Mouse (Mus musculus): ENCODE measurements around the gene Grm3. TPM values are rescaled to one million over a fixed set of nuclear protein-coding genes. Genes with fewer than 3 reads are reported as not detected.

The Grm3 gene
- polyA plus RNA-seq, 1 experiment = not detected

GRCm38 (mm10) chr5:9448931-9449330 lies 276.0 kb downstream of the Grm3 start:
- Histone ChIP-seq H3K4me1 (ENCODE audit: control insufficient read depth, insufficient read depth, low read length) (no peaks in the 10 kb centered on the region), H3K9me3 (replicated peaks; ENCODE audit: control insufficient read depth, insufficient read depth, low read length, poor library complexity, severe bottlenecking) (no peaks in the 10 kb centered on the region; the same call in 1 of the 2 replicates), H3K9ac (ENCODE audit: low read depth, poor library complexity, severe bottlenecking) (no peak overlapping the region), H3K27ac (ENCODE audit: insufficient read depth, low read length) (no peak overlapping the region), H3K27me3 (ENCODE audit: control insufficient read depth, insufficient read depth, low read length, poor library complexity, severe bottlenecking) (no peaks in the 10 kb centered on the region), H3K4me3 (ENCODE audit: low read depth, low read length) (no peak overlapping the region), H3K36me3 (ENCODE audit: control insufficient read depth, insufficient read depth, low read length, poor library complexity, severe bottlenecking) (no peaks in the 10 kb centered on the region)
- no peak for TF ChIP-seq EP300 (IDR thresholded peaks at IDR 0.05; ENCODE audit: insufficient read depth, low read depth, low read length)
- TF ChIP-seq POLR2A (IDR thresholded peaks at IDR 0.05; ENCODE audit: insufficient read depth, low read length) = no peak
- no peak for TF ChIP-seq CTCF (IDR thresholded peaks at IDR 0.05; ENCODE audit: low read depth, low read length)

DNA sequence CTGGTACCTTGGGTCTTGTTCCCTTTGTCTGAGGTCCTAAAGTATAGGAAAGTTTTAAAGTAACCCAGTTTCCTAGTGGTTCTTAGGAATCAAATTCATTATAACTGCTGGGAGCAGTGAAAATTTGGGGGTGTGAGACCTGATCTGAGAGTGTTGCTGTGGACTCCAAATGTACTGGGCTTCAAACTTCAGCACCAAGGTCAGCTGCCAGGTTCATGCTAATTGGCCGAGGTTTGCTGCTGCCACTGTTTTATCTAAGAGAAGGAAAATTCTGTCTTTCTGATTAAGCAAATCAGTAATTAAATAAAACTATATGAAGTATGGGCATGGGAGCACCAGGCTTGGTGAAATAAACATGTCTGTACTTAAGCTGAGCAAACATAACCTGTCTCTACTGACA lies 278.8 kb downstream of the Grm3 start:
- TF ChIP-seq POLR2A (IDR thresholded peaks at IDR 0.05; ENCODE audit: insufficient read depth, low read length) = no peak
- TF ChIP-seq EP300 (IDR thresholded peaks at IDR 0.05; ENCODE audit: insufficient read depth, low read depth, low read length) = no peak
- Histone ChIP-seq H3K27me3 (ENCODE audit: control insufficient read depth, insufficient read depth, low read length, poor library complexity, severe bottlenecking) (no peaks in the 10 kb centered on the region), H3K36me3 (ENCODE audit: control insufficient read depth, insufficient read depth, low read length, poor library complexity, severe bottlenecking) (no peaks in the 10 kb centered on the region), H3K27ac (ENCODE audit: insufficient read depth, low read length) (no peak overlapping the region), H3K9ac (ENCODE audit: low read depth, poor library complexity, severe bottlenecking) (no peak overlapping the region), H3K9me3 (replicated peaks; ENCODE audit: control insufficient read depth, insufficient read depth, low read length, poor library complexity, severe bottlenecking) (no peaks in the 10 kb centered on the region; the same call in 1 of the 2 replicates), H3K4me3 (ENCODE audit: low read depth, low read length) (no peak overlapping the region), H3K4me1 (ENCODE audit: control insufficient read depth, insufficient read depth, low read length) (no peaks in the 10 kb centered on the region)
